9 mouse cellular contexts compared by ENCODE assay signal in genomic region chr1:72873078-72873477, GRCm38 (mm10). TPM values are rescaled to one million over a fixed set of nuclear protein-coding genes. Genes with fewer than 3 reads are reported as not detected.
DNase-seq lines count a peak whose midpoint lies in the region; ATAC-seq and TF ChIP-seq lines count a peak whose summit lies in the region.
"Had no signal": no experiment of that assay in that cellular context is flagged by ENCODE, and none has a peak within 500 bp of the region (broad histone marks: within the 10 kb centered on the region; RNA-seq: fewer than 3 reads in every experiment).

No protein-coding gene starts in this region.

- peaks cover 3% of the 10 kb centered on the region; the same call in 1 of the 2 replicates for H3K4me1 ChIP-seq in kidney, adult 2 months (ENCODE audit: control insufficient read depth, insufficient read depth, low read length)
- peaks cover 57% of the 10 kb centered on the region for H3K4me1 ChIP-seq in hindbrain, embryonic 15.5 days (replicated peaks)
- peaks cover 18% of the 10 kb centered on the region for H3K4me1 ChIP-seq in neural tube, embryonic 11.5 days (ENCODE audit: control insufficient read depth, insufficient read depth, low read length)

- WGBS in kidney, adult 2 months: under 1% methylated on average over 16 of the region's 16 CpGs
- WGBS in hindbrain, embryonic 15.5 days: under 1% methylated on average over 16 of the region's 16 CpGs
- WGBS in neural tube, embryonic 11.5 days: 0% methylated on average over 16 of the region's 16 CpGs

- H3K27me3 ChIP-seq in kidney, adult 2 months (replicated peaks; ENCODE audit: control insufficient read depth, insufficient read depth, low read length): no peaks in the 10 kb centered on the region
- 0 out of 2 replicates have a peak, but pooled peaks cover 4% of the 10 kb centered on the region for H3K27me3 ChIP-seq in hindbrain, embryonic 15.5 days
- H3K27me3 ChIP-seq in neural tube, embryonic 11.5 days (ENCODE audit: control insufficient read depth, insufficient read depth, low read length): peaks cover 16% of the 10 kb centered on the region

- H3K27ac ChIP-seq in kidney, adult 2 months (ENCODE audit: insufficient read depth, low read depth, low read length): peak overlapping the region; percentile 84
- peak overlapping the region; percentile 78 for H3K27ac ChIP-seq in hindbrain, embryonic 15.5 days (replicated peaks)
- H3K27ac ChIP-seq in neural tube, embryonic 11.5 days (ENCODE audit: low read depth, low read length): no peak overlapping the region

- H3K9ac ChIP-seq in hindbrain, embryonic 15.5 days: peak overlapping the region; percentile 64; the same call in 1 of the 2 replicates
- H3K9ac ChIP-seq in neural tube, embryonic 11.5 days (ENCODE audit: low read length): peak overlapping the region; percentile 80

- H3K9me3 ChIP-seq in hindbrain, embryonic 15.5 days: no peaks in the 10 kb centered on the region
- no peaks in the 10 kb centered on the region for H3K9me3 ChIP-seq in neural tube, embryonic 11.5 days (ENCODE audit: control insufficient read depth, low read length)

- no peak for DNase-seq in kidney, adult 2 months
- DNase-seq in kidney, postnatal 25 days: no peak
- DNase-seq in embryo, embryonic 9.5 days (ENCODE audit: extremely low spot score): peak; percentile 57
- DNase-seq in neural tube, embryonic 11.5 days (ENCODE audit: low spot score): no peak
- no peak for DNase-seq in right cerebral cortex, postnatal 25 days
- no peak for DNase-seq in gastrocnemius, postnatal 25 days
- DNase-seq in urinary bladder, postnatal 14 days (ENCODE audit: low spot score): no peak

- TF ChIP-seq POLR2A in kidney, adult 2 months (IDR thresholded peaks at IDR 0.05; ENCODE audit: low read depth, low read length): no peak

- no peaks in the 10 kb centered on the region for H3K36me3 ChIP-seq in kidney, adult 2 months (ENCODE audit: control insufficient read depth, insufficient read depth, low read length)
- H3K36me3 ChIP-seq in hindbrain, embryonic 15.5 days: no peaks in the 10 kb centered on the region
- no peaks in the 10 kb centered on the region for H3K36me3 ChIP-seq in neural tube, embryonic 11.5 days (ENCODE audit: control insufficient read depth, insufficient read depth, low read length)

- ATAC-seq in hindbrain, embryonic 15.5 days (ENCODE audit: low FRiP score, low read depth): no peak
- no peak for ATAC-seq in neural tube, embryonic 11.5 days (ENCODE audit: insufficient read depth, low FRiP score, low TSS enrichment)

- peak overlapping the region; percentile 98 for H3K4me2 ChIP-seq in hindbrain, embryonic 15.5 days
- peak overlapping the region; percentile 89 for H3K4me2 ChIP-seq in neural tube, embryonic 11.5 days (ENCODE audit: low read depth)

- TF ChIP-seq CTCF in kidney, adult 2 months (conservative IDR thresholded peaks at IDR 0.05; ENCODE audit: insufficient read depth, insufficient read length, low read depth, low read length): no peak

- peak overlapping the region; percentile 65 for H3K4me3 ChIP-seq in kidney, adult 2 months (ENCODE audit: insufficient read depth, low read depth, low read length)
- H3K4me3 ChIP-seq in hindbrain, embryonic 15.5 days: peak overlapping the region; percentile 54
- peak overlapping the region; percentile 62 for H3K4me3 ChIP-seq in neural tube, embryonic 11.5 days (ENCODE audit: low read depth, low read length)

RNA-seq across cellular contexts. Expression of gene Igfbp5, which starts 1.6 kb away (rescaled TPM):
- 229 and 273 TPM in 2 replicates for polyA plus RNA-seq in kidney, adult 2 months (2012; rRNA removed)
- 48.5 and 56.5 TPM in 2 replicates for polyA plus RNA-seq in hindbrain, embryonic 15.5 days (2015; fragmentation: Nextera tagmentation; extraction: Ambion mirVana)
- 65.4 and 68.5 TPM in 2 replicates for polyA plus RNA-seq in neural tube, embryonic 11.5 days (2014; fragmentation: Nextera tagmentation; extraction: Ambion mirVana)
- total RNA-seq in gastrocnemius, postnatal 25 days (2021): 100 to 1,000 TPM; 161 to 274 TPM

RNA-seq across cellular contexts. Expression of gene Igfbp2, which starts 48.8 kb away (rescaled TPM):
- 12.6 and 13.5 TPM in 2 replicates for polyA plus RNA-seq in kidney, adult 2 months (2012; rRNA removed)
- polyA plus RNA-seq in hindbrain, embryonic 15.5 days (2015; fragmentation: Nextera tagmentation; extraction: Ambion mirVana): 463 and 473 TPM in 2 replicates
- polyA plus RNA-seq in neural tube, embryonic 11.5 days (2014; fragmentation: Nextera tagmentation; extraction: Ambion mirVana): 403 and 422 TPM in 2 replicates
- 1 to 10 TPM in 1 of 2 experiments, under 1 TPM in 1; 0.38 to 2.8 TPM for total RNA-seq in gastrocnemius, postnatal 25 days (2021)
- total RNA-seq: neutrophil, adult 5-6 weeks had no signal

Comparison
In these comparisons a context has a peak if more than half of its experiments do, and no peak if none do; other contexts are left out.
1. RNA of gene Igfbp2, which starts 48.8 kb away (polyA plus RNA-seq): 463 to 473 TPM in hindbrain, embryonic 15.5 days and 403 to 422 TPM in neural tube, embryonic 11.5 days; 12.6 to 13.5 TPM in kidney, adult 2 months; every median in the first group is over 10 times any median in the second.
2. Peak in every context shown above with its lines, with median percentiles within 50 percentile points of each other: H3K4me3 ChIP-seq.